Mouse (Mus musculus): ENCODE results near the gene Trir.

DNA sequence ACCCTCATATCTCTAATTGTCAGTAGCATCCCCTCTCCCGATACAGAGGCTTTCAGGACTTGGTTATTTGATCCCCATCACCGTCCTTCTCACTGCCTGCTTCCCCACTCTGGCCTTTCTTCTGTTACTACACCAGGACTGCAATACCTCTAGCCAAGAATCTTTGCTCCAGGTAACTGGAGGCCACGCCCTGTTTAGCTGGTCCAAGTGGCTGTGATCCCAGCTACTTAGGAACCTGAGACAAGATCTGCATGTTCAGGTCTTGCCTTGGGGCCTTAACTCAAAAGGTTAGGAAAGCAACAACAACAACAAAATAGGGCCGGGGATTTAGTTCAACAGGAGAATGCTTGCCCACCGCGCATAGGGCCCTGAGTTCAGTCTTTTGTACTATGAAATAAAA, 17.0 kb downstream of the Trir start:
- no peak for TF ChIP-seq POLR2A (IDR thresholded peaks at IDR 0.05; ENCODE audit: insufficient read length, low read depth)
- no peak for TF ChIP-seq POLR2AphosphoS2 (IDR thresholded peaks at IDR 0.05; ENCODE audit: insufficient read length, low read depth)

Data from myocyte (in vitro differentiated cells).